Mouse (Mus musculus) adrenal gland, adult 18-20 months (tissue): Measurements from ENCODE around the gene Tmem254a. TPM values are rescaled to one million over a fixed set of nuclear protein-coding genes. Genes with fewer than 3 reads are reported as not detected.
"Not testable (repeated sequence)": the region's sequence is repeated elsewhere in the genome, so short reads cannot be mapped to it uniquely, and the experiment has no call there.

Experiments used
- DNase-seq, 2 experiments: peaks; one replicate each; pipeline ENCODE4 v3.0.0; 2021 to 2022; ENCODE audit warnings: low spot score in 2 of 2
- long read RNA-seq, 2 experiments: library from polyadenylated mRNA; stranded (forward); transcript quantifications; one replicate each; pipeline ENCODE4 v2.0.0; 2021
- total RNA-seq, 2 experiments: library from RNA; stranded (reverse); gene quantifications; 1 replicate in 1 of 2; 2 replicates in 1 of 2; pipeline ENCODE4 v1.2.3; 2021

The Tmem254a gene
- total RNA-seq: 1 to 10 TPM; 2.3 to 3.1 TPM
- long read RNA-seq, experiment 1, transcript Tmem254a-204 (4 exons, 2,147 nt): major isoform, 7 of 7 reads
- long read RNA-seq, experiment 1, partial matches to known transcripts: 0 of 7 reads
- long read RNA-seq, experiment 1, other reads (novel, unspliced or antisense): 0 of 7 reads
- long read RNA-seq, experiment 2, transcript Tmem254a-204 (4 exons, 2,147 nt): major isoform, 19 of 20 reads
- long read RNA-seq, experiment 2, partial matches to known transcripts: 0 of 20 reads
- long read RNA-seq, experiment 2, other reads (novel, unspliced or antisense): 1 of 20 reads

DNA sequence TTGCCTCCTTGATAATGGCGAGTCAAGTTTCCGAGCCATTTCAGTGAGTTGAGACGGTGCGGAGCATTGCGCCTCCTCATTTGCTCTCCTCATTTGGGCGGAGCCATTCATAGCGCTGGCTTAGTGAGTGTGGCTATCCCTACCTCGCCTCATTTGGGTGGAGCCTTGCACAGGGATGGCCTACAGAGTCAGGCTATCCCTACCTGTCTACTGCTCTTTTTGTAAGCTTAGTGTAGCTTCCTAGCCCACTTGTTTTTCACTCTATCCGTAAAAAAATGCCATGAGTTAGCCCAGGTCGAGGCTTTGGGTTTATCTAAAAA, at the start of gene Tmem254a:
TSS of gene Tmem254a (minus strand) at position 111 of the 320 bp plus-strand sequence.
- DNase-seq: not testable (repeated sequence)

GRCm38 (mm10) chr14:25957861-25958260, 30.4 kb upstream of the Tmem254a start:
- DNase-seq: not testable (repeated sequence)

- not testable (repeated sequence) for DNase-seq
Measured at GRCm38 (mm10) chr14:25938004-25938403, 10.5 kb upstream of the Tmem254a start, which contains the start of gene Cphx1. Gene Cphx1, plus strand, starts transcription at chr14:25938304.

GRCm38 (mm10) chr14:25936867-25937630, 9.6 kb upstream of the Tmem254a start:
- DNase-seq: not testable (repeated sequence)

GRCm38 (mm10) chr14:25926814-25927561, 484 bp downstream of the Tmem254a start:
- not testable (repeated sequence) for DNase-seq

GRCm38 (mm10) chr14:25918427-25919170, 8.9 kb downstream of the Tmem254a start:
- not testable (repeated sequence) for DNase-seq

- not testable (repeated sequence) for DNase-seq
Measured at GRCm38 (mm10) chr14:25908976-25909375, 18.5 kb downstream of the Tmem254a start.

DNA sequence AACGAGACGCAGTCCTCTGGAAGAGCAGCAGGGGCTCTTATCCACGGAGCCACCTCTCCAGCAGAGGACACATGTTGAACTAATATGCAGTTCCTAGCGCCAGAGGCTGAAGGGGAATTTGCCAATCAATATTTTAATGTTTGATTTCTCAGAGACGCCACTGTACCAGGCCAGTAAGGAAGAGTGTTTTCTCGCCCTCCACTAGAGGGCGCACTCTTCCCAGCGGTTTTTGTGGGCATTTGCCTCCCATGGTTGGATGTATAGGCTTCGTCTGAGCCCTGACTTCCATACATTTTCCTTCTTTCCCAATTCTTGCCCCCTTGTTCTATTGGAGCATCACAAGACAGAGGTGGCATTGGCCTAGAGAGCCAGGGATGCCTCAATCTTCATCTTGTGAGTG, 20.2 kb downstream of the Tmem254a start:
- not testable (repeated sequence) for DNase-seq

GRCm38 (mm10) chr14:25905243-25905642, 22.2 kb downstream of the Tmem254a start:
- DNase-seq: not testable (repeated sequence)

GRCm38 (mm10) chr14:25903000-25903399, 24.5 kb downstream of the Tmem254a start, which contains the start of gene Plac9a:
Gene Plac9a, minus strand, starts transcription at chr14:25903100.
- DNase-seq: not testable (repeated sequence)

GRCm38 (mm10) chr14:25895686-25896085, 31.8 kb downstream of the Tmem254a start:
- not testable (repeated sequence) for DNase-seq

GRCm38 (mm10) chr14:25894566-25894965, 32.9 kb downstream of the Tmem254a start:
- DNase-seq: not testable (repeated sequence)

- not testable (repeated sequence) for DNase-seq
Measured at GRCm38 (mm10) chr14:25885886-25886285, 41.6 kb downstream of the Tmem254a start.

DNA sequence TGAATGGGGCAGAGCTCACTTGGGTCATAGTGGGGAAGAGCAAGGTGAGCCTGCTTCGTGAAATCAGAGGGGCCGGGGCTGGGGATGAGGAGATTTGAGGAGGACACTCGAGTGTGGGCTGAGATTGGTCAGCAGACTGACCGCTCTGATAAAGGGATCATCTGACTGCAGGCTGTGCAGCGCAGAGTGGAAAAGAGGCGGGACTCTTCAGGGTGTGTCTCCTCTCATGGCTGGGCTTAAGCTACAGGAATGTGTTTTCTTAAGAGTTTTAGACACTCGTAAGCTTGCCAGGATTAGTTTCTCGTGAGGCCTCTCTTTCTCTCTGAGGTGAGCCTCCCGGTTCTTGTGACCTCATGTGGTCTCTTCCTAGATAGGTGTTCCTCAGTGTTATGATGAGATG, 45.7 kb downstream of the Tmem254a start:
- not testable (repeated sequence) for DNase-seq

DNA sequence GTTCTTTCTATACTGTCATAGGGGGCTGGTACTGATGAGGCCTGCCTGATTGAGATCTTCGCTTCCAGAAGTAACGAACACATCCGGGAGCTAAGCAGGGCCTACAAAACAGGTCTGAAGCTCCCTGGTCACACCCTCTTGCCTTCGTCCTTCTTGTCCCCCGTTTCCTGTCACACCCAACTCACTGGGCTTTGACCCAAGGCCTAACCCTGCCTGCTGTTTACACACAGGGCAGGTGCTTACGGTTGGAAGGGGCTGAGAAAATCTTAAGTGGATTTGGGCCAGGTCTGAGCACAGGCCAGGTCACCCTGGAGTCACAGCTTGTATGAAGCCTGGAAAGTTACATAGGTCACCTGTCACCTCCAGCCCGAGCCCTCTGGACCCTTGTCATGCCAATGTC, 50.8 kb downstream of the Tmem254a start:
- not testable (repeated sequence) for DNase-seq

Other genes starting within 250 kb of the Tmem254a start
- 10 to 100 TPM; 21.3 to 32.1 TPM for gene Ppif, start 233.5 kb downstream of the Tmem254a start, total RNA-seq
- 10 to 100 TPM; 18.4 to 30.0 TPM for gene Zcchc24, start 158.6 kb downstream of the Tmem254a start, total RNA-seq
- gene Anxa11, start 85.5 kb downstream of the Tmem254a start, total RNA-seq: 10 to 100 TPM; 57.3 to 95.1 TPM
- gene Plac9a, start 24.6 kb downstream of the Tmem254a start, total RNA-seq: 1 to 10 TPM in 1 of 2 experiments, not detected in 1; 3.5 TPM
- not detected for gene Cphx1, start 10.6 kb upstream of the Tmem254a start, total RNA-seq
- gene Duxbl1, start 50.9 kb upstream of the Tmem254a start, total RNA-seq: under 1 TPM in 1 of 2 experiments, not detected in 1; 0.17 TPM
- gene Gm9780, start 115.0 kb upstream of the Tmem254a start, total RNA-seq: 10 to 100 TPM in 1 of 2 experiments, 1 to 10 TPM in 1; 6.6 to 30.1 TPM
- 10 to 100 TPM; 12.5 to 17.2 TPM for gene Tmem254c, start 139.7 kb upstream of the Tmem254a start, total RNA-seq
- gene Cphx2, start 153.8 kb upstream of the Tmem254a start, total RNA-seq: not detected
- not detected for gene Cphx3, start 154.6 kb upstream of the Tmem254a start, total RNA-seq
- gene Duxbl2, start 190.7 kb upstream of the Tmem254a start, total RNA-seq: not detected